Mouse (Mus musculus) C2C12 (cell line): ENCODE results near the gene Il21r. TPM values are rescaled to one million over a fixed set of nuclear protein-coding genes. Genes with fewer than 3 reads are reported as not detected.

Experiments
- H3K27me3 ChIP-seq: one replicate; pipeline ENCODE4 v1.6.1; 2011; ENCODE audit not compliant: control insufficient read depth, insufficient read depth, insufficient read length
- H3K36me3 ChIP-seq: one replicate; pipeline ENCODE4 v1.6.1; 2011; ENCODE audit not compliant: control insufficient read depth, insufficient read depth
- H3K4me3 ChIP-seq: one replicate; pipeline ENCODE4 v1.5.1; 2011; ENCODE audit warnings: mild to moderate bottlenecking, control low read depth; ENCODE audit not compliant: poor library complexity, insufficient read depth, severe bottlenecking
- H3K79me2 ChIP-seq: one replicate; pipeline ENCODE4 v1.6.1; 2011; ENCODE audit not compliant: control insufficient read depth, insufficient read depth
- H3K79me3 ChIP-seq: one replicate; pipeline ENCODE4 v1.6.1; 2011; ENCODE audit warnings: low read depth, control low read depth
- H3ac ChIP-seq: one replicate; pipeline ENCODE3; 2011; ENCODE audit warnings: low read depth; ENCODE audit not compliant: control insufficient read depth, insufficient read length
- CEBPB ChIP-seq: IDR thresholded peaks from one replicate; pipeline ENCODE4 v1.6.1; 2011; ENCODE audit warnings: low read depth, mild to moderate bottlenecking, control low read depth, moderate library complexity
- CTCF ChIP-seq: IDR thresholded peaks from one replicate; pipeline ENCODE4 v1.5.1; 2011; ENCODE audit not compliant: control insufficient read depth, insufficient read depth, insufficient read length
- FOSL1 ChIP-seq: IDR thresholded peaks from one replicate; pipeline ENCODE4 v1.8.0; 2011; ENCODE audit warnings: mild to moderate bottlenecking, low read length; ENCODE audit not compliant: poor library complexity, insufficient read depth, severe bottlenecking
- MAX ChIP-seq: IDR thresholded peaks from one replicate; pipeline ENCODE4 v1.6.1; 2011; ENCODE audit warnings: mild to moderate bottlenecking, control low read depth
- MYOD1 ChIP-seq: IDR thresholded peaks from one replicate; pipeline ENCODE4 v1.6.1; 2011; ENCODE audit warnings: low read depth; ENCODE audit not compliant: control insufficient read depth, insufficient read length
- MYOG ChIP-seq: IDR thresholded peaks from one replicate; pipeline ENCODE4 v1.6.1; 2011; ENCODE audit not compliant: control insufficient read depth, insufficient read length; ENCODE audit errors: extremely low read depth
- USF1 ChIP-seq: IDR thresholded peaks from one replicate; pipeline ENCODE4 v1.6.1; 2011; ENCODE audit warnings: low read depth, mild to moderate bottlenecking, control low read depth, moderate library complexity
- polyA plus RNA-seq: library from polyadenylated mRNA; unstranded; fragments of >200 nt; fragmentation: generic; extraction: Trizol; gene quantifications from one replicate; pipeline ENCODE4 v1.2.1, GENCODE M21; 2012; ENCODE audit warnings: missing spikeins

The Il21r gene
- polyA plus RNA-seq, 1 experiment, result 0.35 TPM

DNA sequence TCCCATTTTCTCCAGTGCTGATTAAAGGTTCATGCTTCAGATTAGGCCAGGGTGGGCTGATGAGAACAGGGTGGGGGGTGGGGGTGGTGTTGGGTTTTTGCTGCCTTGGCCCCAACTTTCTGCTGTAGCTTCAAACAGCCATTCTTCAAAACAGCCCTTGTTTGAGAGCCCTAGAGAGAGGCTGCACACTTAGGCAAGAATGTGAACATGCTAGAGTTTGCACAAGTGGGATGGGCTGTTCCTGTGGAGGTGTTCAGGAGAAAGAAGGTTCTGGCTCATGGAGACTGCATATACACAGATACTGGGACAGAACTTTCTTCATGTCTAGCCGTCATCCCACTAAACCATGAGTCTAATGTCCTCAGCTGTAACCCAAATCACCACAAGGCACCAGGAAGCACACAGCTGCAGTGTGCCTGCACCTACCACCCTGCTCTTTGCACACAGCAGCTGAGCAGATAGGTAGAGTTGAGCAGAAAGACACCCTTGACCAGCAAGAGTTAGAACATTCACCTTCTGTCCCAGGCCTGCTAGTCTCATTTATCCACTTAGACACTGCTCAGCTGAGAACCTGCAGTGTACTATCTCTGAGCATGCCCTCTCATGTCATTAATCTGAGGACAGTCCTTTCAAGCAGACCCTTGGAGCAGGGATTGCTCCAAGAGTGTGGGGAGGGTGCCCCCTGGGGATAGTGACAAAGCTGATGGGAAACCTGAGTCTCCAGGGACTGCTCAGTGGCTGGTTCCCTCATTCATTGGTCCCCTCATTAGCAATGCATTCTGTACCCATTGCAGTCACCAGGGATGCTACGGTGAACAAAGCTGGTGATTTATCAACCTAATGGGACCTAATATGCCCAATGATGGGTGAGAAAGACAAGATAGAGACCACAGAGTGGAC is 3.3 kb downstream of the Il21r start:
- H3K4me3 ChIP-seq, result no peak overlapping the region
- no peak overlapping the region for H3ac ChIP-seq
- TF ChIP-seq FOSL1, result no peak
- TF ChIP-seq MYOD1, result no peak
- no peak for TF ChIP-seq CTCF
- no peak for TF ChIP-seq USF1
- no peak for TF ChIP-seq MYOG
- no peak for TF ChIP-seq MAX
- TF ChIP-seq CEBPB, result no peak
- no peaks in the 10 kb centered on the region for H3K27me3 ChIP-seq
- no peaks in the 10 kb centered on the region for H3K36me3 ChIP-seq
- H3K79me3 ChIP-seq, result no peaks in the 10 kb centered on the region
- H3K79me2 ChIP-seq, result no peaks in the 10 kb centered on the region

DNA sequence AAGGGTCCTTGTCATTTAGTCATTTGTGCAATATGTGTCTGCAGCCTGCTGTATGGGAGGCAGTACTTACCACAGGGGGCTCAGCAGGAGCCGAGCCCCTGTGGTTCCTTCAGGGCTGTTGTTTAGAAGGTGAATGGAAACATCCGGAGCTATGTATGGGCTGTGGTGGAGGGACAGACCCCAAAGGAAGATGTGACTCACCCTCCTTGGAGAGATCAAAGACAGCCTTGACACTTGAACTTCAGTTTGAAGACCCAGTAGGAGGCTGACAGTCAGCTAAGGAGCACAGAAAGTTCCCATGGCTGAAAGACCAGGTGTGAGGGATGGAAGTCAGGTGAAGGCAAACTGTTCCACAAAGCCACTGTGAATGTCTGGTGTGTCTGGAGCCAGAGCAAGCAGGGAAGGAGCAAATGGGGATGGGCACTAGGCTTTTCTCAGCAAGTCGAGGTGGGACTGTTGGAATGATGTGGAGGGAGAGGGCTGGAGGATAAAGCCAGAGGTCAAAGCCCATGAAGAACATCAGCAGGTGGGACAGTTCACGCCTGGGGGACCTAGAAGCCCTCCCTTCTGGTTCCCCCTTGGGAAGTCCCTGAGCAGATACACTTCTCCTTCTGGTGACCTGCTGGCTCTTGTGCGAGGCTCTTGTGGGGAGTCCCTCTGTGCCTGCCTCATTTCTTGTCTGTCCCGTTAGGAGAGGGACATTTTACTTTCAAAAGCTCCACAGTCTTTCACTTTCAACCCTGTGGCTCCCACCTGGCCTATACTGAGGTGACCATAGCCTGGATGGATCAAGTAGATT is 4.4 kb downstream of the Il21r start:
- no peak for TF ChIP-seq CEBPB
- no peak for TF ChIP-seq MAX
- TF ChIP-seq CTCF, result no peak
- TF ChIP-seq FOSL1, result no peak
- no peak for TF ChIP-seq MYOD1
- TF ChIP-seq USF1, result no peak
- TF ChIP-seq MYOG, result no peak
- Histone ChIP-seq H3K27me3 (no peaks in the 10 kb centered on the region), H3K79me3 (no peaks in the 10 kb centered on the region), H3K36me3 (no peaks in the 10 kb centered on the region), H3K79me2 (no peaks in the 10 kb centered on the region), H3ac (no peak overlapping the region), H3K4me3 (no peak overlapping the region)

DNA sequence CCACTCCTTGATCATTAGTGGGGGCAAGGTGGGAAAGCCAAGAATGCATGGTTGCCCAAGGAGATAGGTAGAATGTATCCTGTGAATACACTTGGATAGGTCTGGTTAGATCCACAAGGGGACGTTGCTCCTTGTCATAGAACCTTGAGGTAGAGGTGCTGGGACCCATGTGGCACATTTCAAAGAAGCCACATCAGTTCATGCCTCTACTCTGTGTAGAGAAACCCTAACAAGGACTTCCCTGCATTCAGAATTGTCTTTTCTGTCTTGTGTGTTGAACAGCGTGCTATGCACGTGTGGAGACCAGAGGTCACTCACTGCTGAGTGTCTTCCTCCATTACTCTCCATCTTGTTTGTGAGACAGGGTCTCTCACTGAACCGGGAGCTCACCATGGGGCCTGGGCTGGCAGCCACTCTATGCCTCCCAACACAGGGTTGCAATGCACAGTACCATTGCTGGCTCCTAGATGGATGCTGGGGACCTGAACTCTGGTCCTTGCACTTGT is 5.0 kb downstream of the Il21r start:
- no peak for TF ChIP-seq USF1
- no peak for TF ChIP-seq MYOD1
- TF ChIP-seq MYOG, result no peak
- TF ChIP-seq CEBPB, result no peak
- TF ChIP-seq CTCF, result no peak
- no peak for TF ChIP-seq FOSL1
- no peak for TF ChIP-seq MAX

DNA sequence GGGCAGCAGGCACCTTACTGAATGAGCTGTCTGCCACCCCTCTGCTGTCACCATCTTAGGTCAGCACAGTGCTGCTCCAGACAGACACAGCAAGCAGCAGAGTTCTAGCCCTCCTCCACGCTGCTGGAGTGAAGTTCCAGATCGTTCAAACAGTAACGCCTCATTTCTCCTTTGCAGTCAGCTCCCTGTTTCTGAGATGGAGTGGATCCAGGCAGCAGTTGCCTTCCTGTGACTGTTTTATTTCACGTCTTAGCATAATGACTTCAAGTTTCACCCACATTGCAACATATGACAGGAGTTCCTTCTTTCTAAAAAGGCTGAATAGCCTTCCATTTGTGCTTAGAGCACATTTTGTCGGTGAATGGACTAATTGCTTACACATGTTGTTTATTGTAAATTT is 10.3 kb downstream of the Il21r start:
- Histone ChIP-seq H3K79me2 (no peaks in the 10 kb centered on the region), H3K27me3 (no peaks in the 10 kb centered on the region), H3ac (no peak overlapping the region), H3K36me3 (no peaks in the 10 kb centered on the region), H3K79me3 (no peaks in the 10 kb centered on the region), H3K4me3 (no peak overlapping the region)
- TF ChIP-seq FOSL1 (no peak), USF1 (no peak), MYOG (no peak), MYOD1 (no peak), CTCF (no peak), MAX (no peak), CEBPB (no peak)

More for the DNA sequence above, 5.0 kb downstream of the Il21r start:
- H3K27me3 ChIP-seq, result no peaks in the 10 kb centered on the region
- H3K4me3 ChIP-seq, result no peak overlapping the region
- no peaks in the 10 kb centered on the region for H3K79me3 ChIP-seq
- no peaks in the 10 kb centered on the region for H3K36me3 ChIP-seq
- H3ac ChIP-seq, result no peak overlapping the region
- no peaks in the 10 kb centered on the region for H3K79me2 ChIP-seq

- Histone ChIP-seq H3K36me3 (no peaks in the 10 kb centered on the region), H3K79me2 (no peaks in the 10 kb centered on the region), H3K79me3 (no peaks in the 10 kb centered on the region), H3K27me3 (no peaks in the 10 kb centered on the region), H3ac (no peak overlapping the region), H3K4me3 (no peak overlapping the region)
- no peak for TF ChIP-seq CEBPB
- no peak for TF ChIP-seq USF1
- TF ChIP-seq CTCF, result no peak
- no peak for TF ChIP-seq MYOD1
- TF ChIP-seq FOSL1, result no peak
- no peak for TF ChIP-seq MYOG
- no peak for TF ChIP-seq MAX
Observed at GRCm38 (mm10) chr7:125615453-125615852, 12.2 kb downstream of the Il21r start.
